In genomic region chr12:52603695-52604255, GRCm38 (mm10) we compare ENCODE assay signal across 8 mouse cellular contexts.
A peak's percentile ranks its signal among the peaks of the same experiment; 100 is the strongest.
DNase-seq lines count a peak whose midpoint lies in the region; ATAC-seq and TF ChIP-seq lines count a peak whose summit lies in the region.

No protein-coding gene starts in this region.

- H3K36me3 ChIP-seq in forebrain, embryonic 11.5 days (ENCODE audit: control insufficient read depth, insufficient read depth, low read length) = no peaks in the 10 kb centered on the region
- no peaks in the 10 kb centered on the region for H3K36me3 ChIP-seq in lung, embryonic 15.5 days

- peak overlapping the region; percentile 83 for H3K4me3 ChIP-seq in bone marrow, adult 2 months (replicated peaks; ENCODE audit: control insufficient read depth, low read depth, low read length)
- peak overlapping the region; percentile 80 for H3K4me3 ChIP-seq in forebrain, embryonic 11.5 days (ENCODE audit: low read depth, low read length)
- peak overlapping the region; percentile 85 for H3K4me3 ChIP-seq in lung, embryonic 15.5 days

- WGBS in bone marrow, adult 2 months = under 1% methylated on average over 21 of the region's 21 CpGs
- under 1% methylated on average over 21 of the region's 21 CpGs for WGBS in forebrain, embryonic 11.5 days
- 0% methylated on average over 21 of the region's 21 CpGs for WGBS in lung, embryonic 15.5 days

- no peaks in the 10 kb centered on the region for H3K27me3 ChIP-seq in forebrain, embryonic 11.5 days (ENCODE audit: control insufficient read depth, insufficient read depth, low read length)
- H3K27me3 ChIP-seq in lung, embryonic 15.5 days = no peaks in the 10 kb centered on the region

- peak; percentile 87 for DNase-seq in kidney, adult 11 months
- DNase-seq in kidney, adult 18-20 months = no peak
- DNase-seq in forebrain, embryonic 11.5 days (ENCODE audit: low spot score) = no peak
- peak; percentile 45 for DNase-seq in heart, postnatal 25 days (ENCODE audit: low spot score)
- DNase-seq in layer of hippocampus, adult 8-10 months (ENCODE audit: low spot score in 2 of 2) = peak; percentile 76 to 84
- peak; percentile 38 for DNase-seq in right cerebral cortex, postnatal 14 days

- H3K9ac ChIP-seq in forebrain, embryonic 11.5 days (ENCODE audit: low read length) = peak overlapping the region; percentile 86
- peak overlapping the region; percentile 73 for H3K9ac ChIP-seq in lung, embryonic 15.5 days

- peak overlapping the region; percentile 73 for H3K4me2 ChIP-seq in forebrain, embryonic 11.5 days (ENCODE audit: low read depth, low read length, severe bottlenecking)
- H3K4me2 ChIP-seq in lung, embryonic 15.5 days = peak overlapping the region; percentile 61

- TF ChIP-seq CTCF in bone marrow, adult 2 months (IDR thresholded peaks at IDR 0.05; ENCODE audit: control insufficient read depth, insufficient read depth, low read length) = no peak

- H3K4me1 ChIP-seq in bone marrow, adult 2 months (ENCODE audit: control insufficient read depth, insufficient read depth, low read length) = no peaks in the 10 kb centered on the region; the same call in 1 of the 2 replicates
- H3K4me1 ChIP-seq in forebrain, embryonic 11.5 days (replicated peaks; ENCODE audit: control insufficient read depth, insufficient read depth, low read length) = peaks cover 2% of the 10 kb centered on the region; the same call in 1 of the 2 replicates
- peaks cover 6% of the 10 kb centered on the region for H3K4me1 ChIP-seq in lung, embryonic 15.5 days

- ATAC-seq in forebrain, embryonic 11.5 days (replicated peaks; ENCODE audit: low FRiP score) = peak; percentile 84
- peak; percentile 86 for ATAC-seq in lung, embryonic 15.5 days (ENCODE audit: borderline replicate concordance, extremely low read depth, low FRiP score, low TSS enrichment)

- no peaks in the 10 kb centered on the region for H3K9me3 ChIP-seq in forebrain, embryonic 11.5 days (ENCODE audit: control insufficient read depth, low read length)
- H3K9me3 ChIP-seq in lung, embryonic 15.5 days = no peaks in the 10 kb centered on the region

- TF ChIP-seq POLR2A in bone marrow, adult 2 months (IDR thresholded peaks at IDR 0.05; ENCODE audit: borderline replicate concordance, control insufficient read depth, low read depth, low read length) = no peak

- peak overlapping the region; percentile 71 for H3K27ac ChIP-seq in bone marrow, adult 2 months (ENCODE audit: control insufficient read depth, insufficient read depth, low read depth, low read length, poor library complexity)
- peak overlapping the region; percentile 77 for H3K27ac ChIP-seq in forebrain, embryonic 11.5 days (ENCODE audit: low read depth, low read length)
- peak overlapping the region; percentile 93 for H3K27ac ChIP-seq in lung, embryonic 15.5 days

- intact Hi-C loops in heart, postnatal 25 days (cut with DNase I) = loop anchor here (1.0 to 5.0 kb wide), 3 partner anchors 100 to 229 kb away; partner anchors contain the start of gene Arhgap5

Comparison
In these comparisons a context has a peak if more than half of its experiments do, and no peak if none do; other contexts are left out.
1. DNase-seq: peak in kidney, adult 11 months (single experiment), heart, postnatal 25 days (single experiment), layer of hippocampus, adult 8-10 months (2 of 2) and right cerebral cortex, postnatal 14 days (single experiment); none in kidney, adult 18-20 months (single experiment) and forebrain, embryonic 11.5 days (single experiment).
2. Peak in every context shown above with its lines, with median percentiles within 50 percentile points of each other: H3K27ac ChIP-seq and H3K4me3 ChIP-seq.